Mouse (Mus musculus) embryonic facial prominence, embryonic 12.5 days (tissue): ENCODE data around the gene Armcx1. TPM values are rescaled to one million over a fixed set of nuclear protein-coding genes. Genes with fewer than 3 reads are reported as not detected.

Source experiments
- ATAC-seq: fragments of 200-750 bp; cut with Nextera tagmentation; 2 replicates; pipeline ENCODE4 v1.8.0; 2017; ENCODE audit not compliant: insufficient number of reproducible peaks, insufficient read depth, low FRiP score, low TSS enrichment
- H3K27ac ChIP-seq: fragments of 300-500 bp; sonication (generic); 2 replicates; pipeline ENCODE4 v1.5.1; 2016; ENCODE audit warnings: mild to moderate bottlenecking
- H3K27me3 ChIP-seq: fragments of 300-500 bp; sonication (generic); 2 replicates; pipeline ENCODE4 v1.6.1; 2016; ENCODE audit warnings: mild to moderate bottlenecking, moderate library complexity
- H3K36me3 ChIP-seq: fragments of 300-500 bp; sonication (generic); 2 replicates; pipeline ENCODE4 v1.6.1; 2016; ENCODE audit warnings: mild to moderate bottlenecking
- H3K4me1 ChIP-seq: fragments of 300-500 bp; sonication (generic); 2 replicates; pipeline ENCODE4 v1.6.1; 2016
- H3K4me2 ChIP-seq: fragments of 300-500 bp; sonication (generic); replicated peaks from 2 replicates; pipeline ENCODE4 v1.6.1; 2016; ENCODE audit warnings: mild to moderate bottlenecking, moderate library complexity
- H3K4me3 ChIP-seq: fragments of 300-500 bp; sonication (generic); 2 replicates; pipeline ENCODE4 v1.5.1; 2016; ENCODE audit warnings: mild to moderate bottlenecking
- H3K9ac ChIP-seq: fragments of 300-500 bp; sonication (generic); 2 replicates; pipeline ENCODE4 v1.6.1; 2016; ENCODE audit warnings: mild to moderate bottlenecking, moderate library complexity
- H3K9me3 ChIP-seq: fragments of 300-500 bp; sonication (generic); 2 replicates; pipeline ENCODE4 v1.6.1; 2016; ENCODE audit warnings: mild to moderate bottlenecking, moderate library complexity
- WGBS: fragments of 180-500 bp; shearing (Covaris S2); methylation state at CpG from one replicate; pipeline ENCODE4 v1.1.7; 2016; 5-methylcytosine and 5-hydroxymethylcytosine counted together
- polyA plus RNA-seq: library from polyadenylated mRNA; unstranded; fragments of >200 nt; fragmentation: Nextera tagmentation; extraction: Ambion mirVana; gene quantifications from 2 replicates; pipeline ENCODE4 v1.2.1, GENCODE M21; 2016

Armcx1 gene
- 63.2 and 68.7 TPM in 2 replicates for polyA plus RNA-seq

GRCm38 (mm10) chrX:134717752-134718308 is at the start of gene Armcx1:
Gene Armcx1, plus strand, starts transcription at chrX:134717963.
- peak within 1 kb of the TSS; percentile 91 for H3K27ac ChIP-seq
- ATAC-seq = peak; percentile 92
- H3K36me3 ChIP-seq = no peaks in the 10 kb centered on the region
- peak within 1 kb of the TSS; percentile 45 for H3K4me2 ChIP-seq
- WGBS = 14% methylated on average over 16 of the region's 16 CpGs
- H3K9ac ChIP-seq = peak within 1 kb of the TSS; percentile 64
- H3K4me3 ChIP-seq = peak within 1 kb of the TSS; percentile 49
- no peaks in the 10 kb centered on the region for H3K9me3 ChIP-seq
- no peaks in the 10 kb centered on the region for H3K4me1 ChIP-seq
- H3K27me3 ChIP-seq = peaks cover 7% of the 10 kb centered on the region; the same call in 1 of the 2 replicates

- Histone ChIP-seq H3K9me3 (no peaks in the 10 kb centered on the region), H3K4me2 (no peak overlapping the region), H3K27ac (no peak overlapping the region), H3K9ac (no peak overlapping the region), H3K27me3 (no peaks in the 10 kb centered on the region), H3K4me3 (no peak overlapping the region), H3K36me3 (no peaks in the 10 kb centered on the region), H3K4me1 (no peaks in the 10 kb centered on the region)
- no peak for ATAC-seq
- WGBS = 27% methylated on average over 5 of the region's 5 CpGs
Observed at GRCm38 (mm10) chrX:134675022-134675421, 42.7 kb upstream of the Armcx1 start.

GRCm38 (mm10) chrX:134675959-134676358 is 41.8 kb upstream of the Armcx1 start:
- Histone ChIP-seq H3K36me3 (no peaks in the 10 kb centered on the region), H3K9ac (no peak overlapping the region), H3K4me2 (no peak overlapping the region), H3K27ac (no peak overlapping the region), H3K4me1 (no peaks in the 10 kb centered on the region), H3K4me3 (no peak overlapping the region), H3K9me3 (no peaks in the 10 kb centered on the region), H3K27me3 (no peaks in the 10 kb centered on the region)
- 73% methylated on average over 1 of the region's 1 CpGs for WGBS
- ATAC-seq = no peak

- Histone ChIP-seq H3K27ac (peak overlapping the region; percentile 73; the same call in 1 of the 2 replicates), H3K9ac (no peak overlapping the region), H3K27me3 (no peaks in the 10 kb centered on the region), H3K4me2 (peak overlapping the region; percentile 37), H3K36me3 (peaks cover 10% of the 10 kb centered on the region), H3K4me3 (peak overlapping the region; percentile 22), H3K4me1 (0 out of 2 replicates have a peak, but pooled peaks cover 2% of the 10 kb centered on the region), H3K9me3 (no peaks in the 10 kb centered on the region)
- no peak for ATAC-seq
- WGBS = 31% methylated on average over 5 of the region's 5 CpGs
Observed at GRCm38 (mm10) chrX:134684936-134685335, 32.8 kb upstream of the Armcx1 start.

GRCm38 (mm10) chrX:134686267-134686666 is 31.5 kb upstream of the Armcx1 start, which contains the start of gene Armcx4:
Gene Armcx4, plus strand, starts transcription at chrX:134686519.
- Histone ChIP-seq H3K27me3 (no peaks in the 10 kb centered on the region), H3K4me3 (peak within 1 kb of the TSS; percentile 51), H3K27ac (peak within 1 kb of the TSS; percentile 88), H3K9ac (peak within 1 kb of the TSS; percentile 71), H3K4me2 (peak within 1 kb of the TSS; percentile 53), H3K36me3 (peaks cover 22% of the 10 kb centered on the region), H3K9me3 (no peaks in the 10 kb centered on the region), H3K4me1 (0 out of 2 replicates have a peak, but pooled peaks cover 2% of the 10 kb centered on the region)
- peak; percentile 93 for ATAC-seq
- 20% methylated on average over 25 of the region's 33 CpGs for WGBS

- Histone ChIP-seq H3K9me3 (no peaks in the 10 kb centered on the region), H3K9ac (peak overlapping the region; percentile 71), H3K27ac (peak overlapping the region; percentile 88), H3K27me3 (no peaks in the 10 kb centered on the region), H3K36me3 (peaks cover 27% of the 10 kb centered on the region), H3K4me1 (0 out of 2 replicates have a peak, but pooled peaks cover 2% of the 10 kb centered on the region), H3K4me2 (peak overlapping the region; percentile 53), H3K4me3 (peak overlapping the region; percentile 51)
- 18% methylated on average over 16 of the region's 16 CpGs for WGBS
- ATAC-seq = peak; percentile 4
Observed at GRCm38 (mm10) chrX:134686739-134687171, 31.0 kb upstream of the Armcx1 start.

GRCm38 (mm10) chrX:134689676-134690075 is 28.1 kb upstream of the Armcx1 start:
- Histone ChIP-seq H3K36me3 (peaks cover 36% of the 10 kb centered on the region), H3K4me2 (no peak overlapping the region), H3K9me3 (no peaks in the 10 kb centered on the region), H3K27me3 (0 out of 2 replicates have a peak, but pooled peaks cover 4% of the 10 kb centered on the region), H3K27ac (no peak overlapping the region), H3K4me3 (no peak overlapping the region), H3K9ac (no peak overlapping the region), H3K4me1 (0 out of 2 replicates have a peak, but pooled peaks cover 2% of the 10 kb centered on the region)
- no peak for ATAC-seq
- WGBS = 82% methylated on average over 2 of the region's 2 CpGs

- H3K27ac ChIP-seq = no peak overlapping the region
- H3K4me2 ChIP-seq = no peak overlapping the region
- H3K4me3 ChIP-seq = no peak overlapping the region
- 0 out of 2 replicates have a peak, but pooled peaks cover 2% of the 10 kb centered on the region for H3K4me1 ChIP-seq
- no peaks in the 10 kb centered on the region for H3K9me3 ChIP-seq
- 90% methylated on average over 10 of the region's 10 CpGs for WGBS
- peaks cover 40% of the 10 kb centered on the region for H3K36me3 ChIP-seq
- 0 out of 2 replicates have a peak, but pooled peaks have one; percentile 7 for ATAC-seq
- H3K27me3 ChIP-seq = peaks cover 8% of the 10 kb centered on the region; the same call in 1 of the 2 replicates
- no peak overlapping the region for H3K9ac ChIP-seq
Observed at GRCm38 (mm10) chrX:134690871-134691539, 26.8 kb upstream of the Armcx1 start.

GRCm38 (mm10) chrX:134691540-134691935 is 26.2 kb upstream of the Armcx1 start:
- WGBS = 85% methylated on average over 2 of the region's 2 CpGs
- Histone ChIP-seq H3K36me3 (peaks cover 40% of the 10 kb centered on the region), H3K4me3 (no peak overlapping the region), H3K9me3 (no peaks in the 10 kb centered on the region), H3K4me2 (no peak overlapping the region), H3K27me3 (peaks cover 8% of the 10 kb centered on the region; the same call in 1 of the 2 replicates), H3K9ac (no peak overlapping the region), H3K27ac (no peak overlapping the region), H3K4me1 (0 out of 2 replicates have a peak, but pooled peaks cover 2% of the 10 kb centered on the region)
- no peak for ATAC-seq

GRCm38 (mm10) chrX:134716863-134717262 is 900 bp upstream of the Armcx1 start:
- ATAC-seq = no peak
- Histone ChIP-seq H3K27ac (no peak overlapping the region), H3K36me3 (no peaks in the 10 kb centered on the region), H3K4me1 (no peaks in the 10 kb centered on the region), H3K4me2 (no peak overlapping the region), H3K9ac (no peak overlapping the region), H3K9me3 (no peaks in the 10 kb centered on the region), H3K4me3 (no peak overlapping the region), H3K27me3 (peaks cover 7% of the 10 kb centered on the region; the same call in 1 of the 2 replicates)
- 35% methylated on average over 3 of the region's 3 CpGs for WGBS

- Histone ChIP-seq H3K4me1 (no peaks in the 10 kb centered on the region), H3K36me3 (no peaks in the 10 kb centered on the region), H3K4me3 (peak overlapping the region; percentile 49), H3K27ac (peak overlapping the region; percentile 91), H3K9me3 (no peaks in the 10 kb centered on the region), H3K9ac (peak overlapping the region; percentile 64), H3K27me3 (peaks cover 7% of the 10 kb centered on the region; the same call in 1 of the 2 replicates), H3K4me2 (peak overlapping the region; percentile 45)
- 17% methylated on average over 14 of the region's 14 CpGs for WGBS
- ATAC-seq = peak; percentile 70; the same call in 1 of the 2 replicates
Observed at GRCm38 (mm10) chrX:134718524-134718923, 761 bp downstream of the Armcx1 start.
